Mouse (Mus musculus) left cerebral cortex, adult 18-20 months (tissue): ENCODE results near the gene Smg1. TPM values are rescaled to one million over a fixed set of nuclear protein-coding genes. Genes with fewer than 3 reads are reported as not detected.

Experiments
- DNase-seq, 2 experiments: peaks; one replicate each; pipeline ENCODE4 v3.0.0; 2021 to 2022; ENCODE audit warnings: low spot score in 2 of 2, mixed read lengths in 1 of 2
- long read RNA-seq, 2 experiments: library from polyadenylated mRNA; stranded (forward); transcript quantifications; one replicate each; pipeline ENCODE4 v2.0.0; 2021
- total RNA-seq, 2 experiments: library from RNA; stranded (reverse); gene quantifications; 2 replicates each; pipeline ENCODE4 v1.2.3; 2021

Smg1 gene
- total RNA-seq: 10 to 100 TPM; 71.1 TPM
- long read RNA-seq, experiment 1, partial matches to known transcripts: 3 of 10 reads
- long read RNA-seq, experiment 1, other reads (novel, unspliced or antisense): 7 of 10 reads
- long read RNA-seq, experiment 2, partial matches to known transcripts: 1 of 4 reads
- long read RNA-seq, experiment 2, other reads (novel, unspliced or antisense): 3 of 4 reads

GRCm38 (mm10) chr7:118243453-118244385 lies at the start of gene Smg1:
TSS of gene Smg1 (minus strand) at chr7:118243670.
- DNase-seq: peak; percentile 97

DNA sequence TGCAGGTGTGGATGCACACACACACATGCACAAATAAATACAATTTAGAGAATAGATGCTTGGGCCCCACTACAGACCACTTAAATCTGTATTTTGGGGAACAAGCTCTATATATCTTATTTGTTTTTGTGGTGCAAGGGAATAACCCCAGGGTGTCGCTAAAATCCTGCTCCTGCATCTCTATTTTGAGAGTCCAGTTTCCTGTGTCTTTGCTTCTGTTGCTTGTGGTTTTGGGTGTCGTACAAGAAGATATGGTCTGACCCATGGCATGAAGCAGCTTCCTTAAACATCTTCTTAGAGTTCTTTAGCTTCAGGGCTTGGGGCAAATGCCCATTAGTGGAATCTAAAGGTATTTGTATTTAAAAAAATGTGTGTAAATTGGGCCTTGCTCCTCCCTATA lies 39.7 kb upstream of the Smg1 start:
- no peak for DNase-seq

GRCm38 (mm10) chr7:118282543-118282942 lies 39.1 kb upstream of the Smg1 start:
- no peak for DNase-seq

- DNase-seq: no peak
These were observed 36.1 kb upstream of the Smg1 start for GRCm38 (mm10) chr7:118279521-118279920.

- no peak for DNase-seq
These were observed 34.0 kb upstream of the Smg1 start for GRCm38 (mm10) chr7:118277335-118277910.

DNA sequence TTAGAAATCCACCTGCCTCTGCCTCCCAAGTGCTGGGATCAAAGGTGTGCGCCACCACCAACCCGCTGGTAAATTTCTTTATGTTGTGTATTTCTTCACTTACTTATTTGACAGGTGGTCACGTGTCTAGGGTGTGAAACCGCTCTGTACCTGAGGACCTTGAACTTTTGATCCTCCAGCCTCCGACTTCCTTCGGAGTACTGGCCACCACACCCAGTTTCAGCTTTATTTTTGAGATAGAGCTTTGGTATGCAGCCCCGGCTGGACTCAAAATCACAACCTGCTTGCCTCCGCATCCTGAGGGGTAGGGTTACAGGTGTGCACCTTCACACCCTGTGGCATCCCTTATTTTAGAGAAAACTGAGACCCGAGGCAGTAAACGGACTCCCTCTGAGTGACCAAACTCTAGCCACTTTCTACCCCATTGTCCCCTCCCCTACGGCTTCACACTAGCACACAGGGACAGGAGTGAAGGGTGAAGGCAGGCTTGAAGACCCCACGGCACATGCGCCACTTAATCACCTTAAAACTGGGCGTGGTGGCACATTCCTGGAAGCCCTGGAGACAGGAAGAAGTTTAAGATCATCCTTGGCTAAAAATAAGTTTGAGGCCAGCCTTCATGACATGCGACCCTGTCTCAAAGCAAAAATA lies 33.3 kb upstream of the Smg1 start:
- no peak for DNase-seq

DNA sequence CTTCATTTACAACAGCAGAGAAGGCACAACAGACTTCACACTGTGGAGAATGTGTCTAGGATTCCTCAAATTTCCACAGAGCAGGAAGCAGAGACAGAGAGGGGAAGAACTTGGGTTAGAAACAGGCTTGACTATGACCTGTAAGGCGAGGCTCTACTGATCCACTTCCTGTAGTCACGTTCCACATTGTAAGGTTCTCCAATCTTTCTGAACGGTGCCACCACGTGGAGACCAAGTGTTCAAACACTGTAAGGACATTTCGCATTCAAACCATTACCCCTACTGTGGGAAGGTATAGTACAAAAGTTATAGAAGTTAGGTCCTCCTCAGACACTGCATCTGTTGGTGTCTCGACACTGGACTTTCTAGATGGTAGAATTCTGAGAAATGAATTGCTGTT lies 31.8 kb upstream of the Smg1 start:
- DNase-seq: no peak

DNA sequence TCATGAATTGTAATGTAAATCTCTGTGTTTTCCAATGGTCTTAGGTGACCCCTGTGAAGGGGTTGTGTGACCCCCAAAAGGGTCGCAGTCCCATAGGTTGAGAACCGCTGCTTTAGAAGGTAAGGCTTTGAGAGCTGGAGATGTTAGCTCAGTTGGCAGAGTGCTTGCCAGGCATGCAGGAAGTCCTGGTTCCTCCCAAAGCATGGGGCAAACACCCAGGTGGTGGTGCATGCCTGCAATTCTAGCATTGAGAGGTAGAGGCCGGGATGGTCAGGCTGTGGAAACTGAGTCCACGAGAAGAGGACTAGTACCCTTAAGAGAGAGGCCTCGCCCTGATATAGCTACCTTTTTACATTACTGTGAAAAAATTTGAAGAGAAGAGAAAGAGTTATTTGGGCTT lies 31.4 kb upstream of the Smg1 start:
- DNase-seq: no peak

DNA sequence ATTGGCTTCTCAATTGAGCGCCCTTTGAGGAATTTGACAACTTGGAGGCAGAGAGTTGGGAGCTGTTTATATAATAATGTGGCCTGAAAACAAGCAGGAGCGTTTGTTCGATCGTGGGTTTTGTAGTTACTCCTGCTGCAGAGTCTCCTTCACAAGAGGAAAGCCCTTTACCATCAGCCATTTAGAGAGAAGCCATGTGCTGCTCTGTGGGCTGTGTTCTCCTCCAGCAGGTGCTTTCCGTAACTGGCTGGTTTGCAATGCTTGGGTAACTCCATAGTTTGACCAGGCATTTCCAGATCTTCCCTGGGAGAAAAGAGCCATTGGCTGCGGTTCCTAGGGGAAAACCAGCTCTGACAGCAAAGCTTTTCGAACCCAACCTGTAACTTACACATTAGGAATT lies 30.7 kb upstream of the Smg1 start:
- DNase-seq: no peak

- no peak for DNase-seq
These were observed 22.6 kb upstream of the Smg1 start for GRCm38 (mm10) chr7:118266099-118266498.

DNA sequence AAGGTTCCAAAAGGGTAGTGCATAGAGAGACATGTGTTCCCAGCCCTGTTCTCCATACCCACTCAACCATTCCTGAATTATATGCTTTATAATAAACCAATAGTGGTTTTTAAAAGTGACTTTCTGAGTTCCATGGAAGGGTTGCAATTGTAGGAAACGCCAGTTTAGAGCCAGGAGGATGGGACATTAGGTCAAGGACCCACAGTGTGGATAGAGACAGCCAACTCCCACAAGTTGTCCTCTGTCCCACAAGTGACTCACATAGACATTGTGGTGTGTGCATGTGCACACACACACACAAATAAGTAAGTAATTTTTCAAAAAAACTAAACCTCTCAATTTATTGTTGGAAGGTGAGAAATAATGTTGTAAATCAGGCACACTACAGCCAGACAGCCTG lies 20.1 kb upstream of the Smg1 start:
- DNase-seq: no peak

DNA sequence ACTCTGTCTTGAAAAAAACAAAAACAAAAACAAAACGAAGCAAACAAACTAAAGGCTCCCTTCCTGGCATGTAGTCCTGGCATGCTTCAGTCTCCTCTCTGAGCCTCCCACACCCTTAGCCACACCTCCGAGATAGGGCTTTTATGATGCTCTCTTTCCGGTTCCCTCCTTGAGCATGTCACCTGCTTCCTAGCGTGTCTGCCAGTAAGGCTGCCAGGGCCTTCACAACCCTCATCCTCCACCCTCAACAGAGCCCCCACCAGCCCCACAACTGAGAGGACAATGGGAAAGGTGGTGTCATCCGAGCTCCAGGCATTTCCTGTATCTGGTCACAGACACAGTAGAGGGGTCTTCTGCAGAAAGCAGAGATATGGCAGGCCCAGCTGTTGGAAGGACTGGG lies 18.9 kb upstream of the Smg1 start:
- no peak for DNase-seq

GRCm38 (mm10) chr7:118259676-118260305 lies 16.3 kb upstream of the Smg1 start:
- DNase-seq: no peak

- no peak for DNase-seq
These were observed 15.0 kb upstream of the Smg1 start for GRCm38 (mm10) chr7:118258451-118258850.

- no peak for DNase-seq
These were observed 13.3 kb upstream of the Smg1 start for GRCm38 (mm10) chr7:118256740-118257139.

GRCm38 (mm10) chr7:118254460-118254859 lies 11.0 kb upstream of the Smg1 start:
- peak; percentile 31 to 35 for DNase-seq

GRCm38 (mm10) chr7:118254015-118254414 lies 10.5 kb upstream of the Smg1 start:
- DNase-seq: no peak

DNA sequence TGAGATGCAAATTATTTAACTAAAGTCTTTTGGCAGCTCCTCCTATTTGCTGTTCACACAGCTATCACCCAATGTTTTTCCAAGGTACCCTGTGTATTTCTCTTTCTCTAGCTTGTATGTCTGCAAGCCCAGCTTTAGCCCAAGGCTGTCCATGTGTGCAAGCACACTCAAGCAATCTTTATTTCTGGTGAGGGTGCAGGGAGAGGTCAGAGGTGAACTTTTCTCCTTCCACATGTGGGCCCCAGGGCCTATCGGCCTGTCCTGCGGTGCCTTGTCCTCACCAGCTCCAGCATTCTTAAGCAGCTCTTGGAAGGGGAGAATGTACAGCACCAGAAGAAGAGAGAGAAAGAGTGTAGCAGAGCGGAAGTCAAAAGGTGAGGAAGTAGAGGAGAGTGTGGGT lies 9.5 kb upstream of the Smg1 start:
- DNase-seq: no peak

- DNase-seq: no peak
These were observed 8.9 kb upstream of the Smg1 start for GRCm38 (mm10) chr7:118252349-118252748.

- no peak for DNase-seq
These were observed 8.1 kb upstream of the Smg1 start for GRCm38 (mm10) chr7:118251392-118252170.
